Mouse (Mus musculus) forebrain, embryonic 12.5 days (tissue): ENCODE results near the gene Ttc22. TPM values are rescaled to one million over a fixed set of nuclear protein-coding genes. Genes with fewer than 3 reads are reported as not detected.

Experiments
- ATAC-seq: fragments of 200-750 bp; cut with Nextera tagmentation; 2 replicates; pipeline ENCODE4 v1.8.0; 2017; ENCODE audit warnings: moderate TSS enrichment; ENCODE audit not compliant: low FRiP score
- H3K27ac ChIP-seq: fragments of 300-500 bp; sonication (generic); 2 replicates; pipeline ENCODE4 v1.5.1; 2016; ENCODE audit warnings: mild to moderate bottlenecking
- H3K27me3 ChIP-seq: fragments of 300-500 bp; sonication (generic); 2 replicates; pipeline ENCODE4 v1.6.1; 2016; ENCODE audit warnings: mild to moderate bottlenecking
- H3K36me3 ChIP-seq: fragments of 300-500 bp; sonication (generic); replicated peaks from 2 replicates; pipeline ENCODE4 v1.6.1; 2016; ENCODE audit warnings: mild to moderate bottlenecking
- H3K4me1 ChIP-seq: fragments of 300-500 bp; sonication (generic); 2 replicates; pipeline ENCODE4 v1.6.1; 2016
- H3K4me2 ChIP-seq: fragments of 300-500 bp; sonication (generic); 2 replicates; pipeline ENCODE4 v1.6.1; 2016; ENCODE audit warnings: mild to moderate bottlenecking, moderate library complexity
- H3K4me3 ChIP-seq: fragments of 300-500 bp; sonication (generic); replicated peaks from 2 replicates; pipeline ENCODE4 v1.5.1; 2016; ENCODE audit warnings: mild to moderate bottlenecking
- H3K9ac ChIP-seq: fragments of 300-500 bp; sonication (generic); 2 replicates; pipeline ENCODE4 v1.6.1; 2016; ENCODE audit warnings: mild to moderate bottlenecking
- H3K9me3 ChIP-seq: fragments of 300-500 bp; sonication (generic); 2 replicates; pipeline ENCODE4 v1.6.1; 2016
- WGBS: fragments of 180-500 bp; shearing (Covaris S2); methylation state at CpG from one replicate; pipeline ENCODE4 v1.1.7; 2016; 5-methylcytosine and 5-hydroxymethylcytosine counted together
- polyA plus RNA-seq: library from polyadenylated mRNA; unstranded; fragments of >200 nt; fragmentation: Nextera tagmentation; extraction: Ambion mirVana; gene quantifications from 2 replicates; pipeline ENCODE4 v1.2.1, GENCODE M21; 2016

Ttc22 gene
- polyA plus RNA-seq, 1 experiment from 2014 or later: 0.17 TPM

DNA sequence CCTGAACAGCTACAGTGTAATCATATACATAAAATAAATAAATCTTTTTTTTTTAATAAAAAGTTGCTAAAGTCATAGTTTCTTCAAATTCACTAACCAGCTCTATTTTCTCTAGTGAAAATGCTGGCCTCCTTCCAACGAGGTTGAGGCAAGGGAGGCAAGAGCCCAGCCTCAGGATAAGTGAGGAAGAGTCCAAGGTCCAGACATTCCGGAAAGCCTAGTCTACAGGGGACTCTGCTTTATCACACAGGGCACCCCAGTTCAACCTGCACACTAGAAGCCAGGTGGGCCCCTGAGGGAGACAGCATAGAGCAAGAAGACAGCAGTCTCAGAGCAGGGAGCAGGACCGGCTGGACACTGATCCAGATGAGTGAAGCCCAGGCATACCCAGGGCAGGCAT lies 804 bp upstream of the Ttc22 start:
- no peak overlapping the region for H3K4me2 ChIP-seq
- no peak overlapping the region for H3K4me3 ChIP-seq
- no peak for ATAC-seq
- H3K4me1 ChIP-seq: peaks cover 8% of the 10 kb centered on the region
- H3K27me3 ChIP-seq: peaks cover 52% of the 10 kb centered on the region
- no peak overlapping the region for H3K27ac ChIP-seq
- H3K9ac ChIP-seq: no peak overlapping the region
- 76% methylated on average over 3 of the region's 3 CpGs for WGBS
- no peaks in the 10 kb centered on the region for H3K36me3 ChIP-seq
- H3K9me3 ChIP-seq: no peaks in the 10 kb centered on the region

DNA sequence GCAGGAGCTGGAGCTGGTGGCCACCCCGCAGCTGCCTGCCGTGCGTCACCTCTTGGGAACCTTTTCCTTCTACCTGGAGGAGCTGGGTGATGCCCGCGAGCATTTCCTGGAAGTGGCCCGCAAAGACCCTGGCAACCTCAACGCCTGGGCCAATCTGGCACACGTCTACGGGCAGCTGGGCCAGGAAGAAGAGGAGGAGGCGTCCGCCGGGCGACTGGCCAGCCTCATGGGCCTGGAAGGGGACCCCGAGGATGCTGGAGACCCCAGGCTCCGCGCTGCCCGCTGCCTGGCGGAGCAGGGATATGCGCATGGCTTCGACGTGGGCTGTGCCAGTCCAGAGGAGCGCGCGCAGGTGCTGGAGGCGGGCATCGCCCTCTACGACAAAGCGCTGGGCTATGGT lies 480 bp downstream of the Ttc22 start:
- no peak overlapping the region for H3K27ac ChIP-seq
- 38% methylated on average over 28 of the region's 28 CpGs for WGBS
- H3K9me3 ChIP-seq: no peaks in the 10 kb centered on the region
- no peak overlapping the region for H3K4me3 ChIP-seq
- peaks cover 53% of the 10 kb centered on the region for H3K27me3 ChIP-seq
- ATAC-seq: no peak
- no peaks in the 10 kb centered on the region for H3K36me3 ChIP-seq
- H3K4me1 ChIP-seq: no peaks in the 10 kb centered on the region
- H3K9ac ChIP-seq: no peak overlapping the region
- H3K4me2 ChIP-seq: no peak overlapping the region

DNA sequence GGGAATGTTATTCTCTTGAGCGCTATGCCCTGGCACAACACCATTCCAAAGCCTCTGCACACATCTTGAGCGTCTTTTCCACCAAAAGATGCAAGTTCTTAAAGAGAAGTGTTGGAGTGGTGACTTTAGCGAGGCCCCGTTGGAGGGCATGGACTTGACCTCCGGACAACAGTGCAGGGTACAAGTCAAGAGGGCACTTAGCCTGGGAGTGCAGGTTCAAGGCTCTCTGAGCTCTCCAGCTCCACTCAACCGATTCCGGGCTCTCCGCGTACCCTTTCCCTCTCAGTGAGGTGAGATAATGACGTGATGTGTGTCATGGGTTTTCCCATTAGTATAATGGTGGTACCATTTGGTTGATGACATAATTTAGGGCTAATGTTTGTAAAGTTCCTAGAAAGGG lies 2.0 kb downstream of the Ttc22 start:
- Histone ChIP-seq H3K9ac (no peak overlapping the region), H3K4me3 (no peak overlapping the region), H3K27me3 (peaks cover 49% of the 10 kb centered on the region), H3K9me3 (no peaks in the 10 kb centered on the region), H3K4me2 (no peak overlapping the region), H3K4me1 (no peaks in the 10 kb centered on the region), H3K27ac (no peak overlapping the region), H3K36me3 (no peaks in the 10 kb centered on the region)
- no peak for ATAC-seq
- WGBS: 89% methylated on average over 10 of the region's 10 CpGs

DNA sequence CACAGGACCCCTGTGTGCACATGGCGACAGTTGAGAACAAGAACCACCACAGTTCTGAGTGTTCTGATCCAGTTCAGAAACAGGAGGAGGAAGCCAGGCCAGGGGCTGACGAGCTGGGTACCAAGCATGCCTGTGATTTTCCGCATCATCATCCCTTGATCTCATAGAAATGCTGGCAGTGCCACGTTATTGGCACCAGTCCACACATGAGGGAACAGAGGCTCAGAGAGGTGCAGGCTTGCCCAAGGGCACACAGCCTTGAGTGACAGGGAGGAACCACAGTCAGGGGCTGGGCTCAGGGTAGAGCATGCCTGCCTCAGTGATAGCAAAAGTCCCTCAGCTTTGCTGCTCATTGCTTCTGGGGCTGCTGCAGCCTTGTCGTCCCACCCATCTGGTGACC lies 5.6 kb downstream of the Ttc22 start:
- no peak overlapping the region for H3K4me3 ChIP-seq
- H3K36me3 ChIP-seq: no peaks in the 10 kb centered on the region
- peaks cover 8% of the 10 kb centered on the region for H3K4me1 ChIP-seq
- no peaks in the 10 kb centered on the region for H3K9me3 ChIP-seq
- no peak for ATAC-seq
- H3K27ac ChIP-seq: no peak overlapping the region
- WGBS: 78% methylated on average over 5 of the region's 5 CpGs
- no peak overlapping the region for H3K9ac ChIP-seq
- peaks cover 46% of the 10 kb centered on the region for H3K27me3 ChIP-seq
- H3K4me2 ChIP-seq: no peak overlapping the region

DNA sequence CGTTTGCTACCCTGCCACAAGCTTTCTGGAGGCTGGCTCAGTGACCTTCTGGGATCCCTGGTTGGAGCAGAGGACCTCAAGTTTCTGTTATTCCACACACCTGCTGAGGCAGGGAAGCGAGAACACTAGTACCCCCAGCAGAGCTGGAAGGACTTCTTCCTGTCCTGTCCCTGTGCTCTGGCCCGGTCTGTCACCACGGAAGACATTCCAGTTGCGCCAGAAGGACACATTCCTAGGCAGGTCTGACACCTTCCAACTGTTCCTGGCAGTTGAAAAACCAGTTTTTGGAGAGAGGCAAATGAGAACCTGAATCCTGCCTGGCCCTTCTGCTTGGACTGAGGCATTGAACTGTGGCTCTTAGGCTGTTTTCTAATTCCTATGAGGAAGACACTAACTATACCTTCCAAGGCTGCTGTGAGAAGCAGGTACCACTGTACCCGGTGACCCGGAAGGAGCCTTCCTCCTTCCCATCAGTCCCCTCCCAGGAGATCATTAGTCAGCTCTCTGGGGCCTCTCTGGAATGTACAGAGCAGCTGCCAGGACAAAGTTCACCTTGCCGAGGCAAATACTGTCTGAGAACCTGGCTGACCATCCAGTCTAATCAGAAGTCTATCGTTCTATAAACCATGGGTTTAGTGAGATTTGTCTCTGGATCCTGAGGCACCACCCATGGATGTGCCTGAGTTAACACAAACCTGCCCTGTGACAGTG lies 6.6 kb downstream of the Ttc22 start:
- no peak overlapping the region for H3K4me2 ChIP-seq
- H3K36me3 ChIP-seq: no peaks in the 10 kb centered on the region
- no peak overlapping the region for H3K9ac ChIP-seq
- H3K27me3 ChIP-seq: peaks cover 36% of the 10 kb centered on the region
- peaks cover 10% of the 10 kb centered on the region for H3K4me1 ChIP-seq
- 62% methylated on average over 9 of the region's 9 CpGs for WGBS
- H3K27ac ChIP-seq: no peak overlapping the region
- no peak for ATAC-seq
- H3K9me3 ChIP-seq: no peaks in the 10 kb centered on the region
- H3K4me3 ChIP-seq: no peak overlapping the region

DNA sequence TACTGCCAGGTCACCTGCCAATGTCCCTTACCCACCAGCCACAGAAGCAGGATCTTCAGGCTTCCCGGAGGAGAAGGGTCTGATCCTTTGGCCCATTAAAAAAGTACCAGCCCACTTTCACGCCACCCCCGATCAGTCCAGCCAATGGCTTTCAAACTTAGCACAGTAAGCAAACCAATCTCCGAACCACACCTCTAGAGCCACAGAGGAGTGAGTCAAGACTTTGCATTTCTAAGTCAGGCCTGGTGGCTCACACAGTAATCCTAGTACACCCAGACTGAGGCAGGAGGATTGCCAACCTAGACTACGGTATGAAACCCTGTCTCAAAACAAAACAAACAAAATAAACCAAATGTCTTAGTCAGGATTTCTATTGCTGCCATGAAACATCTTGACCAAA lies 7.1 kb downstream of the Ttc22 start:
- no peak overlapping the region for H3K4me2 ChIP-seq
- peaks cover 15% of the 10 kb centered on the region for H3K4me1 ChIP-seq
- H3K27ac ChIP-seq: no peak overlapping the region
- no peaks in the 10 kb centered on the region for H3K36me3 ChIP-seq
- H3K9me3 ChIP-seq: no peaks in the 10 kb centered on the region
- WGBS: 86% methylated on average over 5 of the region's 5 CpGs
- peaks cover 30% of the 10 kb centered on the region; the same call in 1 of the 2 replicates for H3K27me3 ChIP-seq
- no peak overlapping the region for H3K9ac ChIP-seq
- no peak for ATAC-seq
- H3K4me3 ChIP-seq: no peak overlapping the region

DNA sequence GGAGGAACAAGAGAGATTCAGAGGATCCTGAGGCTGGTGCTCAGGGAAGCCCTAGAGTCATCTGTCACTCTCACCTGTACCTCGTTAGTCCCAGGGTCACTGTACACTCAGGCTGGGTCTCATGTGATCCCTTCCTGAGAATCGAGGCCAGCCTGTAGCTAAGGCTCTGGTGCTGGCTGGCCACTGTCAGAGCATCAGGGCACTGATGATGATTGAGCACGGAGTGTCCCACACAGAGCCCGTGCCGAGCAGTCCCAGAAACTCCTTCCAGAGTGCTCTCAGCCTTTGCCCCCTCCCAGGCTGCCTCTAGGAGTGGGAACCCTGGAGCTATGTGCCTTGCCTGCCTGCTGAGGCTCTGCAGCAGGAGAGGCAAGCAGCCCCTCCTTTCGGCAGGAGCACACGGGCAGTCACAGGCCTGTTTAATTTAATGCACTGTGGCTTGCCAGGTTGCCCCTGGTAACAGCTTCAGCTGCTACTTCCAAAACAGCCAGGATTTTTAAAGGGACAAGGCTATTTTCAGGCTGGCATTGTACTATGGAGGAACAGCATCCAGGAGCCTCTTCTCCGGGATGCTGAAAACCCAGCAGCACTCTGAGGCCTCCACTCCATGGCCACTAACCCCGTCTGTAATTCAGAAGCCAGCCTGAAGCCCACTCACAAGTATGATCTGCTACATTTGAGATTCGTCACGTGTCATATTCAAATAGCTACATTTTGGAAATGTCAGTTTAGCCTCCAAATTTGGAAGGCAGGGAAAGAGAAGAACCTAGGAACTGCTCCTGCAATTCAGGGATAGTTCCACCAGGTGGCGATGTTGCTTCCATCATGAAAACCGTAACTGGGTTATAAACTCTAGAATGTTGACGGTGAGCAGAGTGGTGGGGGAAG lies 8.3 kb downstream of the Ttc22 start:
- Histone ChIP-seq H3K9ac (no peak overlapping the region), H3K27ac (peak overlapping the region; percentile 42; the same call in 1 of the 2 replicates), H3K4me1 (peaks cover 15% of the 10 kb centered on the region), H3K27me3 (peaks cover 18% of the 10 kb centered on the region; the same call in 1 of the 2 replicates), H3K4me2 (no peak overlapping the region), H3K36me3 (no peaks in the 10 kb centered on the region), H3K4me3 (no peak overlapping the region), H3K9me3 (no peaks in the 10 kb centered on the region)
- ATAC-seq: peak; percentile 57
- 32% methylated on average over 14 of the region's 14 CpGs for WGBS

DNA sequence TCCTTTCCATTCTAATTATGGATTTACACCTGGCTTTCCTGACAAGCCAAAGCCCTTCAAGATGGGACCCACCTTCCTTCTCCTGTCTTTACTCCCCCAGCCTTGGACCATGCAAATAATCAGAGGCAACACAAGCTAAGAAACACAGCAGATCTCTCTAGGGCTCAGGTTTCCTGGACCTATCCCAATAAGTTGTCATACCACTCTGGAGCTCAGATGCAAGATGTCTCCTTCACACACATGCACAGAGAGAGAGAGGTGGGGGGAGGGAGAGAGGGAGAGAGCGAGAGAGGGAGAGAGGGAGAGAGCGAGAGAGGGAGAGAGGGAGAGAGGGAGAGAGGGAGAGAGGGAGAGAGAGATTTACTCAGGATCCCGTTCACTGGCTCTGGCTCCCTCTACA lies 10.1 kb downstream of the Ttc22 start:
- H3K9ac ChIP-seq: no peak overlapping the region
- WGBS: 75% methylated on average over 1 of the region's 3 CpGs
- no peak for ATAC-seq
- no peaks in the 10 kb centered on the region for H3K9me3 ChIP-seq
- no peak overlapping the region for H3K4me2 ChIP-seq
- peaks cover 24% of the 10 kb centered on the region; the same call in 1 of the 2 replicates for H3K27me3 ChIP-seq
- no peak overlapping the region for H3K4me3 ChIP-seq
- no peak overlapping the region for H3K27ac ChIP-seq
- peaks cover 15% of the 10 kb centered on the region for H3K4me1 ChIP-seq
- no peaks in the 10 kb centered on the region for H3K36me3 ChIP-seq

DNA sequence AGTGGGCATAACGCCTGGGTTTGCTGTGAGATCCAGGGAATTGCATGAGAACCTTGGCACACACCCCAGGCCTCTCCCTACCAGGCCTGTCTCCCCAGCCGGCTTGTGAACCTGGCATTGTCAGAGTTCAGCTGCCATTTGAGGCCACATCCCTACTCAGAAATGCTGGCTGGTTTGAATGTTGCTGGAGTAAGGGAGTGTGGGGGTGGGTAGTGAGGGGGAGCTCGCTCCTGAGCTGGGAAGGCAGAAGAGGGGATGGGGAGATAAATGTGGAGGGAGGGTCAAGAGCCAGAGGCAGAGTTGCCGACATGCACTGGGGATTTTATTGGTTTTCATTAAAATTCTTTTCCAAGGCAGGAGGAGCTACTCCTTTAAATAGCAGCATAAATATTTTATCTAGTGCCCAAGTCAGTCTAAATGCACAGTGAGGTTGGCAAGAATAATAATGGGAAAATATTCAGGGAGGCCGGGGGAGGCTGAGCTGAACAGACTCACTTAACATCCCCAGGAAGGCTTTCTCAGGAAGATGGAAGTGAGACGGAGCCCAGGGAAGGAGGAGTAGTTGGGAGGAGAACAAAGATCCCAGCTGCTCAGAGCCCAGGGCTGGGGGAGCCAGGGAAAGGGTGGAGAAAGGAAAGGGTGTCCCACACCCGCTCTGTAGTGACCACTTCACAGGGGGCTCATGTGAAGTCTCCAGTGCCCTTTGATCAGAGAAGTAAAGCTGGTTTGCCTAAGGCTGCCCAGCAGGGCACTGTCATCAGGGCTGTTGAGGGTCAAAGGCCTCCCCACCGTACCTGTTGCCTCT lies 11.3 kb downstream of the Ttc22 start:
- Histone ChIP-seq H3K4me3 (no peak overlapping the region), H3K36me3 (no peaks in the 10 kb centered on the region), H3K9me3 (no peaks in the 10 kb centered on the region), H3K27me3 (peaks cover 21% of the 10 kb centered on the region; the same call in 1 of the 2 replicates), H3K27ac (no peak overlapping the region), H3K4me1 (peaks cover 15% of the 10 kb centered on the region), H3K4me2 (no peak overlapping the region), H3K9ac (no peak overlapping the region)
- ATAC-seq: no peak
- 47% methylated on average over 8 of the region's 8 CpGs for WGBS

DNA sequence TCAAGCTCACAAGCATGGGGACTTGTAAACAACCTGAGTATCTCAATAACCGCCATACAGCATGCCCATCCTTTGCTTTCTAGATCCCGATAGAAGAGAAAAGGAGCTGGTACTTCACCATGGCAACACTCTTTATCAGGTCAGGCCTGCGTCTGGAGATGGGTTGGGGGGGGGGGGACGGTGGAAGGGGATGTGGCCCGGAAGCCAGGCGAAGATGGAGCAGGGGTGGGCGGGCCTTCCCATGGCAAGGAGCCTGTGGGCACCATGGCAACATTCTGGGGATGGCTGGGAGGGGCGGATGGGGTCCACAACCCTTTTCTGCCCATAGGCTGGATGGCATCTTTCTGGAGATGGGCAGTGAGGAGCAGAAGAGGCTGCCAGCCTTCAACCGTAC lies 11.9 kb downstream of the Ttc22 start:
- Histone ChIP-seq H3K27ac (no peak overlapping the region), H3K4me1 (peaks cover 15% of the 10 kb centered on the region), H3K4me2 (no peak overlapping the region), H3K9ac (no peak overlapping the region), H3K27me3 (peaks cover 21% of the 10 kb centered on the region; the same call in 1 of the 2 replicates), H3K9me3 (peaks cover 4% of the 10 kb centered on the region; the same call in 1 of the 2 replicates), H3K4me3 (no peak overlapping the region), H3K36me3 (no peaks in the 10 kb centered on the region)
- WGBS: 55% methylated on average over 9 of the region's 9 CpGs
- no peak for ATAC-seq

DNA sequence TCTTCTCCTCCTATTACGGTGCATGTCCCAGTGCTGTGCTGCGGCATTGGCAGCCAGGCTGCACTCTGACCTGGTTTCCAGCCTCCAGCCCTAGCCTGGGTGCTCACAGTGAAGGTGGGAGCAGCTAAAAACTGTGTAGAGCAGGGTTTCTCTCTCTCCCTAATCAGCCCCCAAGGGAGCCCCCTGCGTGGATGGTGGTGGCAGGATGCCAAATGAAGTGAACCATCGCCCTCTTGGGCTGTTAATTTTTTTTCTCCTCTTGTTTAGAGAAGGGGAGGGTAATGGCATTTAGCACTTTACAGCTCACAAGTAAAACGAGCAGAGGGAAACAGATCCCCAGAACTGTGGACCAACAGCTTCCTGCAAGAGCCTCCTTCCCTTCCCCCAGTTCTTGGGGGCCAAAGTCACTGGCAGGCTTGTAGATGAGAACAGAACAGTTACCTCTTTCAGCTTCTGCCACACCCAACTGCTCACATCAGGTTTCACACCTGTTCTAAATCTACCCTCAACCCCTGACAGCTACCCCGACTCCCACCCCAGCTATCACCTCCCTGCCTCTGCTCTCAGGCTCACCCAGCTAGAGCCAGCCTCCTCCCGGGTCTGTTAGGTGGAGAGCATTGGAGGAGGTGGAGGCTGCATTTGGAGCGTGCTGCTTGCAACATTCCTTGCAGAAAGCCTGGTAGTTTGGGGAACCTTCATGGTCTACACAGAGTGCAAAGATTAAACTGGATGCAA lies 21.4 kb downstream of the Ttc22 start:
- Histone ChIP-seq H3K4me3 (no peak overlapping the region), H3K36me3 (no peaks in the 10 kb centered on the region), H3K4me1 (peaks cover 5% of the 10 kb centered on the region; the same call in 1 of the 2 replicates), H3K9me3 (peaks cover 5% of the 10 kb centered on the region; the same call in 1 of the 2 replicates), H3K27me3 (peaks cover 38% of the 10 kb centered on the region), H3K4me2 (no peak overlapping the region), H3K27ac (no peak overlapping the region), H3K9ac (no peak overlapping the region)
- WGBS: 57% methylated on average over 8 of the region's 8 CpGs
- ATAC-seq: no peak
